Mouse (Mus musculus): ENCODE results near the gene Ank3. TPM values are rescaled to one million over a fixed set of nuclear protein-coding genes. Genes with fewer than 3 reads are reported as not detected.

The Ank3 gene
- polyA plus RNA-seq, 1 experiment from 2014 or later: 18.0 TPM

DNA sequence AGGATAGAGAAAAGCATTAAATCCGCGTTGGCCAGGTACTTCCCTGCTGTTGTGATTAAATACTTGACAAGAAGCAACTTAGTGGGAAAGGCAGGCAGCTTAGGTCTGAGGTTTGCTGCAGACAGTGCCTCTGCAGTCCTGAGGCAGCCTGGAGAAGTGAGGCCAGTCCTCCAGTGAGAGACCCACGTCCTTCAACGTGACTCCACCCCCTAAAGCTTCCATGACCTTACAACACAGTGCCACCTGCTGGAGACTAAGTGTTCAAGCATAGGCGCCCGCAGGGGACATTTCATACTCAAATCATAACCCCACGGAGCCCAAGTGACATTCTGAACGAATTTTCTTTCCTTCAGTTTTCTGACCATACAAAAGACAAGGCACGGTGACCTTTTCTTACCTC, 394.5 kb downstream of the Ank3 start:
- H3K27ac ChIP-seq: no peak overlapping the region
- 39% methylated on average over 9 of the region's 9 CpGs for WGBS
- no peaks in the 10 kb centered on the region for H3K27me3 ChIP-seq
- no peak overlapping the region for H3K4me2 ChIP-seq
- no peak for ATAC-seq (ENCODE audit: borderline replicate concordance, extremely low read depth, low FRiP score, low TSS enrichment)
- H3K36me3 ChIP-seq: no peaks in the 10 kb centered on the region
- no peak overlapping the region for H3K4me3 ChIP-seq
- no peaks in the 10 kb centered on the region for H3K4me1 ChIP-seq
- no peaks in the 10 kb centered on the region for H3K9me3 ChIP-seq
- no peak overlapping the region for H3K9ac ChIP-seq

- no peak overlapping the region for H3K4me3 ChIP-seq
- H3K4me1 ChIP-seq: no peaks in the 10 kb centered on the region
- H3K27me3 ChIP-seq: no peaks in the 10 kb centered on the region
- no peaks in the 10 kb centered on the region for H3K9me3 ChIP-seq
- H3K27ac ChIP-seq: no peak overlapping the region
- no peak overlapping the region for H3K9ac ChIP-seq
- H3K4me2 ChIP-seq: no peak overlapping the region
- H3K36me3 ChIP-seq: no peaks in the 10 kb centered on the region
- no peak for ATAC-seq (ENCODE audit: borderline replicate concordance, extremely low read depth, low FRiP score, low TSS enrichment)
- 80% methylated on average over 3 of the region's 3 CpGs for WGBS
Observed at GRCm38 (mm10) chr10:69795656-69796055, 397.1 kb downstream of the Ank3 start.

GRCm38 (mm10) chr10:69796421-69796886, 397.9 kb downstream of the Ank3 start:
- Histone ChIP-seq H3K4me3 (no peak overlapping the region), H3K27ac (no peak overlapping the region), H3K4me1 (no peaks in the 10 kb centered on the region), H3K9ac (no peak overlapping the region), H3K36me3 (no peaks in the 10 kb centered on the region), H3K27me3 (no peaks in the 10 kb centered on the region), H3K4me2 (no peak overlapping the region), H3K9me3 (no peaks in the 10 kb centered on the region)
- WGBS: 47% methylated on average over 8 of the region's 8 CpGs
- no peak for ATAC-seq (ENCODE audit: borderline replicate concordance, extremely low read depth, low FRiP score, low TSS enrichment)

- no peak overlapping the region for H3K4me2 ChIP-seq
- no peak for ATAC-seq (ENCODE audit: borderline replicate concordance, extremely low read depth, low FRiP score, low TSS enrichment)
- no peaks in the 10 kb centered on the region for H3K9me3 ChIP-seq
- no peaks in the 10 kb centered on the region for H3K27me3 ChIP-seq
- H3K9ac ChIP-seq: no peak overlapping the region
- H3K4me3 ChIP-seq: no peak overlapping the region
- 81% methylated on average over 14 of the region's 14 CpGs for WGBS
- H3K36me3 ChIP-seq: no peaks in the 10 kb centered on the region
- no peaks in the 10 kb centered on the region for H3K4me1 ChIP-seq
- no peak overlapping the region for H3K27ac ChIP-seq
Observed at GRCm38 (mm10) chr10:69803135-69803756, 404.7 kb downstream of the Ank3 start.

DNA sequence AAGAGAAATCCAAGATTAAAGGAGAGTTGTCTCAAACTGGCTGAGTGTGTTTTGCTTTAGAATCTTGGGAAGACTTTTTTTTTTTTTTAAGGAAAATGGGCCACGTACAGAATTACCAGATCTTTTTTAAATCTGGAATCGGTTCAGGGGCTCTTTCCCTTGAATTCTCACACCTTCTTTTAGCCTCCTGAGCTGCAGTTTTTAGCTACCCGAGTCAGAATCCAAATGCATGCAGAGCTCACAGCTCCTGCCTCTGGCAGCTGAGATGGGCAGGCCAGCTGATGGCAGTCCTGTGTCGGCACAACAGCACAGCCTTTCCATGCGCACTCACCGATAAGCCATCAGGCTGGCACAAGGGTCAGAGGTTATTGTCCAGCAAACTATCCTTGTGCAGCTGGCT, 406.0 kb downstream of the Ank3 start:
- no peak for ATAC-seq (ENCODE audit: borderline replicate concordance, extremely low read depth, low FRiP score, low TSS enrichment)

GRCm38 (mm10) chr10:69810785-69811184, 412.2 kb downstream of the Ank3 start:
- Histone ChIP-seq H3K9me3 (no peaks in the 10 kb centered on the region), H3K27me3 (no peaks in the 10 kb centered on the region), H3K4me1 (no peaks in the 10 kb centered on the region), H3K9ac (no peak overlapping the region), H3K4me3 (no peak overlapping the region), H3K4me2 (no peak overlapping the region), H3K27ac (no peak overlapping the region), H3K36me3 (no peaks in the 10 kb centered on the region)
- 87% methylated on average over 8 of the region's 8 CpGs for WGBS
- no peak for ATAC-seq (ENCODE audit: borderline replicate concordance, extremely low read depth, low FRiP score, low TSS enrichment)

More for the DNA sequence above, 406.0 kb downstream of the Ank3 start:
- no peak overlapping the region for H3K4me3 ChIP-seq
- 67% methylated on average over 6 of the region's 6 CpGs for WGBS
- no peak overlapping the region for H3K27ac ChIP-seq
- H3K9ac ChIP-seq: no peak overlapping the region
- H3K4me1 ChIP-seq: no peaks in the 10 kb centered on the region
- H3K27me3 ChIP-seq: no peaks in the 10 kb centered on the region
- no peak overlapping the region for H3K4me2 ChIP-seq
- H3K9me3 ChIP-seq: no peaks in the 10 kb centered on the region
- H3K36me3 ChIP-seq: no peaks in the 10 kb centered on the region

DNA sequence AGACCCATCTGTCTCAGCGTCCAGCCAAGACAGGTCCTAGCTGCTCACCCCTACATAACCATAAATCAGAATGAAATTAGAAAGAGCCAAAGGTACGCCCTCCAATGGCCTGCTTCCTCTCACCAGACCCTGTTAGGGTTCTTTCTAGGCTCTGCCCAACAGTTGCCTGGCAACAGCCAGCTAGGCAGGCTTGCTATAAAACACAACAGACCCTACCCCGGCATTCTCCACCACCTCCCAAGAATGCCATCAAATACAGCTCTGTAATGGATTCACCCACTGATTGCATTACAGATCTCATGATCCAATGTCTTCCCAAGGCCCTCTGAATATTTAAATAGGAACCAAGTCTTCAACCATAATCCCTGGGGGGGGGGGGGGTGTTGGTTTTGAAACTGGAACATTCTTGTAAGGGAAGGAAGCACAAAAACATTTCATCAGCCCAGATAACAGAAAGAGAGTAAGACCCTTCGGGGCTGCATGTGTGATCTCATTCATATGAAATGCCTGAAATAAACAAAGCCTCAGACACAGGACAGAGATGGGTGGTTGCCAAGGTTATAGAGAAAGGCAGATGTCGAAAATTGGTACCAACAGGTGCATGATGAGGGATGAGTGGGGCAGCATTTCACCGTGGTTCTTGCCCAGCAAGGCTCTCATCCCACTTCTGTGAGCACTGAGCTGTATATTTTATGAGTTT, 415.4 kb downstream of the Ank3 start:
- H3K4me3 ChIP-seq: no peak overlapping the region
- ATAC-seq (ENCODE audit: borderline replicate concordance, extremely low read depth, low FRiP score, low TSS enrichment): no peak
- H3K9me3 ChIP-seq: no peaks in the 10 kb centered on the region
- H3K4me2 ChIP-seq: no peak overlapping the region
- no peaks in the 10 kb centered on the region for H3K4me1 ChIP-seq
- H3K9ac ChIP-seq: no peak overlapping the region
- WGBS: 61% methylated on average over 6 of the region's 6 CpGs
- H3K27me3 ChIP-seq: no peaks in the 10 kb centered on the region
- no peaks in the 10 kb centered on the region for H3K36me3 ChIP-seq
- no peak overlapping the region for H3K27ac ChIP-seq

DNA sequence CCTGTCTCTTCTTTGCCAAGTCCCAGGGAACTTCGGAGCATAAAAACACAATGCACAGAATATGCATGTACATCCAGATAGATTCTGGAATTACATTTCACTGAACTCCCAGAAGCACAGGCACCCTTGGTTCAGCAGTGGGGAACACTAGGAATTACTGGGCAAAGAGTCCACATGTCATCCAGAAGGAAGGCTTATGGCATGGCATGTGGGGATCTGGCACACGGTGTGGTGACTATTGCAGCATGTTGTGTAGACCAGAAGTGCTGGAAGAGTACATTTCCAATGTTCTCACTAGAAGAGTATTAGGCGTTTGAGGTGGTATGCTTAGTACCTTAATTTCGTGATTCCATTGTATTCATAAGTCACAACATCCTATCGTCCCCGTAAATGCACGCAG, 422.7 kb downstream of the Ank3 start:
- no peaks in the 10 kb centered on the region for H3K4me1 ChIP-seq
- H3K4me3 ChIP-seq: no peak overlapping the region
- H3K9me3 ChIP-seq: no peaks in the 10 kb centered on the region
- H3K27ac ChIP-seq: no peak overlapping the region
- WGBS: 92% methylated on average over 7 of the region's 7 CpGs
- no peak overlapping the region for H3K9ac ChIP-seq
- no peak overlapping the region for H3K4me2 ChIP-seq
- no peaks in the 10 kb centered on the region for H3K36me3 ChIP-seq
- H3K27me3 ChIP-seq: no peaks in the 10 kb centered on the region
- ATAC-seq (ENCODE audit: borderline replicate concordance, extremely low read depth, low FRiP score, low TSS enrichment): no peak

DNA sequence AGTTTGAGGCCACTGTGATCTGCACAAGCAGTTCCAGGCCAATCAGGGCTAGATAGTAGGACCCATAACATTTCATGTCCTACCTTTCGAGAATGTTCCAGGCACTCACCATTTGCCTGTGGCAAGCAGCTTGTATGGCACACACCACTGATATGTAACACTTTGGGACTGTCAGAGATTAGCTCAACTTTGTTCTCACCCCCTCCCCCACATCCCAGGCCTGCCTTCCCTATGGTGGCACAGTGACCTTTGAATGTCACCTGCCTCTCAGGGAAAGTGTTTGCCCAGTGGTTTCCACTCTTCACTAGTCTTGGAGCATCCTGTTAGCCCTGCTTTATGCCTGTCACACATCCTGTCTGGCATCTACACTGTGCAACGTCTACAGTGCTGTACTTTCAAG, 430.2 kb downstream of the Ank3 start:
- H3K27ac ChIP-seq: no peak overlapping the region
- H3K4me2 ChIP-seq: no peak overlapping the region
- ATAC-seq (ENCODE audit: borderline replicate concordance, extremely low read depth, low FRiP score, low TSS enrichment): no peak
- H3K9me3 ChIP-seq: no peaks in the 10 kb centered on the region
- H3K4me3 ChIP-seq: no peak overlapping the region
- H3K27me3 ChIP-seq: no peaks in the 10 kb centered on the region
- H3K36me3 ChIP-seq: no peaks in the 10 kb centered on the region
- 0 out of 2 replicates have a peak, but pooled peaks cover 3% of the 10 kb centered on the region for H3K4me1 ChIP-seq
- 45% methylated on average over 2 of the region's 2 CpGs for WGBS
- H3K9ac ChIP-seq: no peak overlapping the region

DNA sequence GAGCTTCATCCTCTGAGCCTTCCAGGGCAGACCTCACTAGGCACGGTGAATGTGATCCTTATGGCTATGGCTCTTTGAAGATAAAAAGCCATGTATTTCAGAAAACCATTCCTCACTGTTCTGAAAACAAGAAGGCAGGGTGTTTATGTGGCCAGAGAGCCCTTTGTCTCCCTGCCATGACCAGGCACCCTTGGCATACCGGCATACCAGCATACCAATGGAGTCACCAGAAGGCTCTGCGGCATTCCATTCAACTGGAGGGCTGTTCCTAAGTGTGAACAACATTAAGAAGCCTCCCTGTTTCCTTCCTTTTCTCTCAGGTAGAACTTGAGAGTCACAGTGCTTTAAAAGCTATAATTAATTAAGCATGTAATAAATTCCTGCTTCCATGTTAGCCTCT, 430.7 kb downstream of the Ank3 start:
- H3K9me3 ChIP-seq: no peaks in the 10 kb centered on the region
- no peak for ATAC-seq (ENCODE audit: borderline replicate concordance, extremely low read depth, low FRiP score, low TSS enrichment)
- no peaks in the 10 kb centered on the region for H3K27me3 ChIP-seq
- no peak overlapping the region for H3K9ac ChIP-seq
- peaks cover 5% of the 10 kb centered on the region for H3K4me1 ChIP-seq
- H3K36me3 ChIP-seq: no peaks in the 10 kb centered on the region
- 64% methylated on average over 3 of the region's 3 CpGs for WGBS
- no peak overlapping the region for H3K4me2 ChIP-seq
- no peak overlapping the region for H3K27ac ChIP-seq
- H3K4me3 ChIP-seq: no peak overlapping the region

GRCm38 (mm10) chr10:69831568-69831967, 433.0 kb downstream of the Ank3 start:
- Histone ChIP-seq H3K9me3 (no peaks in the 10 kb centered on the region), H3K36me3 (no peaks in the 10 kb centered on the region), H3K27me3 (no peaks in the 10 kb centered on the region), H3K4me3 (no peak overlapping the region), H3K4me2 (no peak overlapping the region), H3K9ac (no peak overlapping the region), H3K4me1 (peaks cover 19% of the 10 kb centered on the region), H3K27ac (no peak overlapping the region)
- ATAC-seq (ENCODE audit: borderline replicate concordance, extremely low read depth, low FRiP score, low TSS enrichment): no peak
- 74% methylated on average over 7 of the region's 7 CpGs for WGBS

- Histone ChIP-seq H3K9me3 (no peaks in the 10 kb centered on the region), H3K27me3 (no peaks in the 10 kb centered on the region), H3K4me3 (no peak overlapping the region), H3K27ac (no peak overlapping the region), H3K36me3 (no peaks in the 10 kb centered on the region), H3K4me2 (no peak overlapping the region), H3K4me1 (peaks cover 19% of the 10 kb centered on the region), H3K9ac (no peak overlapping the region)
- no peak for ATAC-seq (ENCODE audit: borderline replicate concordance, extremely low read depth, low FRiP score, low TSS enrichment)
- 66% methylated on average over 4 of the region's 4 CpGs for WGBS
Observed at GRCm38 (mm10) chr10:69832241-69832640, 433.7 kb downstream of the Ank3 start.
